Mouse (Mus musculus) midbrain, embryonic 16.5 days (tissue): ENCODE results near the gene Nfe2. TPM values are rescaled to one million over a fixed set of nuclear protein-coding genes. Genes with fewer than 3 reads are reported as not detected.
"Not testable (repeated sequence)": the region's sequence is repeated elsewhere in the genome, so short reads cannot be mapped to it uniquely, and the experiment has no call there.

Experiments used
- ATAC-seq: fragments of 200-750 bp; cut with Nextera tagmentation; 2 replicates; pipeline ENCODE4 v1.8.0; 2017; ENCODE audit warnings: moderate TSS enrichment
- H3K27ac ChIP-seq: fragments of 300-500 bp; sonication (generic); 2 replicates; pipeline ENCODE4 v1.5.1; 2014; ENCODE audit warnings: mild to moderate bottlenecking, low read length, mixed read lengths
- H3K27me3 ChIP-seq: fragments of 300-500 bp; sonication (generic); 2 replicates; pipeline ENCODE4 v1.6.1; 2014; ENCODE audit warnings: low read depth, low read length, mixed read lengths; ENCODE audit not compliant: control insufficient read depth, insufficient read depth
- H3K36me3 ChIP-seq: fragments of 300-500 bp; sonication (generic); 2 replicates; pipeline ENCODE4 v1.6.1; 2014; ENCODE audit warnings: mild to moderate bottlenecking, low read length, moderate library complexity, mixed read lengths; ENCODE audit not compliant: control insufficient read depth, insufficient read depth
- H3K4me1 ChIP-seq: fragments of 300-500 bp; sonication (generic); 2 replicates; pipeline ENCODE4 v1.6.1; 2014; ENCODE audit warnings: mild to moderate bottlenecking, low read length, mixed read lengths; ENCODE audit not compliant: control insufficient read depth, insufficient read depth
- H3K4me2 ChIP-seq: fragments of 300-500 bp; sonication (generic); 2 replicates; pipeline ENCODE4 v1.6.1; 2014; ENCODE audit warnings: mild to moderate bottlenecking, low read length, mixed read lengths
- H3K4me3 ChIP-seq: fragments of 300-500 bp; sonication (generic); 2 replicates; pipeline ENCODE4 v1.5.1; 2014; ENCODE audit warnings: low read depth, mild to moderate bottlenecking, low read length, moderate library complexity, mixed read lengths
- H3K9ac ChIP-seq: fragments of 300-500 bp; sonication (generic); 2 replicates; pipeline ENCODE4 v1.6.1; 2014; ENCODE audit warnings: low read depth, low read length, mixed read lengths
- H3K9me3 ChIP-seq: fragments of 300-500 bp; sonication (generic); replicated peaks from 2 replicates; pipeline ENCODE4 v1.6.1; 2014; ENCODE audit warnings: mild to moderate bottlenecking, low read length, mixed read lengths; ENCODE audit not compliant: control insufficient read depth, poor library complexity, severe bottlenecking
- WGBS: fragments of 180-500 bp; shearing (Covaris S2); extraction: QIAGEN DNeasy Blood & Tissue Kit; methylation state at CpG from one replicate; pipeline ENCODE4 v1.1.7; 2014; 5-methylcytosine and 5-hydroxymethylcytosine counted together
- polyA plus RNA-seq: library from polyadenylated mRNA; unstranded; fragments of >200 nt; fragmentation: Nextera tagmentation; extraction: Ambion mirVana; gene quantifications from 2 replicates; pipeline ENCODE4 v1.2.1, GENCODE M21; 2015

Nfe2 gene
- polyA plus RNA-seq, 1 experiment from 2014 or later: 0.68 TPM

DNA sequence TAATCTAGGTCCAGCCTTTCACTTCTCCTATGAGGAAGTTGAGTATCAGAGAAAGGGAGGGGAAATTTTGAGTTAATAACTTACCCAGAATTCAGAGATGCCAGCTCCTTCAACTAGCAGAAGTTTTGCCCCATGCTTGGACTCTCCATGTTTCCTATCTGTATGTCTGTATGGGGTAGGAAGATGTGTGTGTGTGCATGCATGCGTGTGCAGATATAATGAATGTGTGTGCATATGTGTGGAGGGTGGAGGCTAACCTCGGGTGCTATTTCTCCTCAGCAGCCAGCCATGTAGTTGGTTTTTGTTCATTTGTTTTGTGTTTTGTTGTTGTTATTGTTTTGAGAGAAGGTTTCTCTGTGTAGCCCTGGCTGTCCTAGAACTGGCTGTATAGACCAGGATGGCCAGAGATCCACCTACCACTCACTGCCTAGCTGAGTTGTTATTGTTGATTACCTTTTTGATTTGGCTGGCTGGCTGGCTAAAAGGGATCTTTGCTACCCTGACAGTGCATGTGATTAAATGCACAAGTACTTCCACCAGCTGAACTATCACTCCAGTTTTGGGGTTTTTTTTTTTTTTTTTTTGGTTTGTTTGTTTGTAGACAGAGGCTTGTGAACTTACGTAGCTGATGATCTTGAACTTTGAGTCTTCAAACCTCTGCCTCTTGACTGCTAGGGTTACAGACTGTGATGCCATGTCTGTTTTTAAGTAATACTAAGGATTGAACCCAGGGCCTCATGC lies 23.4 kb upstream of the Nfe2 start:
- Histone ChIP-seq H3K27me3 (no peaks in the 10 kb centered on the region), H3K27ac (no peak overlapping the region), H3K36me3 (no peaks in the 10 kb centered on the region), H3K9ac (no peak overlapping the region), H3K4me1 (no peaks in the 10 kb centered on the region), H3K4me2 (no peak overlapping the region), H3K9me3 (no peaks in the 10 kb centered on the region), H3K4me3 (no peak overlapping the region)
- ATAC-seq: no peak
- WGBS: 89% methylated on average over 3 of the region's 3 CpGs

DNA sequence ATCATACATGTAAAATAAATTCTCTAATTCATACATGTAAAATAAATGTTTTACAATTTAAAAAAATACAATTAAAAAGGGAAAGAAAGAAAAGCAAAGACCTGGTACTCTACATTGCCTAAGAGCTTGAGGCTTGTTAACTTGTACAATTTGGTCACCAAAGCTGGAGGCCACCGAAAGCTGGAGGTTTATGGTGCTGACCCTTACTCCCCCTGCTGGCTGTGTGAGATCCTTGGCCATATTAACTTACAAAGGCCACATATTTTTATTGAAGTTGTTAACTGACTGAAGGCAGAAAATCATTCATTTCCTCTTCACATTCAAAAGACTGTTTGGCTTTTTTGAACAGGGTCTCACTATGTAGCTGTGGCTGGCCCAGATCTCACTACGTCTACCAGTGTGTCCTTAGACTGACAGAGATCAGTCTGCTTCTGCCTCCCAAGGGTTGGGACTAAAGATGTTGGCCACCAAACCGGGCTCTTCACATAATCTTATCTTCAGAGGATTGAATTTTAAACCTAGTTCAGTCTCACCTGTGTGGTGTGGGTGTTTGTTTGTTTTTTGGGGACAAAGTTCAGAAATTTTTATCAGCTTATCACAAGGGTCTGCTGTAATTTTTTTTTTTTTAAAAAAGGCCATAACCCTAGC lies 22.7 kb upstream of the Nfe2 start:
- 73% methylated on average over 3 of the region's 3 CpGs for WGBS
- no peak overlapping the region for H3K9ac ChIP-seq

DNA sequence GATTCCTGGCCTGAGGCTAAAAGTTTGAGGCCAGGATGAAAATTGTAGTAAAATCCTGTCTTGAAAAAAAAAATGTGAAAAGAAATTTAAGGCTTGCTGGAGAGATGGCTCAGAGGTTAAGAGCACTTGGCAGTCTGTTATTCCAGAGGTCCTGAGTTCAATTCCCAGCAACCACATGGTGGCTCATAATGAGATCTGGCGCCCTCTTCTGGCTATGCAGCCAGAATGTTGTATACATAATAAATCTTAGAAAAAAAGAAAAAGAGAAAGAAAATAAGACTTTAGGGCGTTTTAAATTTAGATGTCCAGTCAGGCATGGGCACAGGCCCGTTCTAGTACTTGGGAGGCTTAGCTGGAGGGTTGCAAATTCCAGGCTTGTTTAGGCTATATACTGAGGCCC lies 21.5 kb upstream of the Nfe2 start:
- Histone ChIP-seq H3K27me3 (no peaks in the 10 kb centered on the region), H3K4me1 (peaks cover under 1% of the 10 kb centered on the region; the same call in 1 of the 2 replicates), H3K9me3 (no peaks in the 10 kb centered on the region), H3K36me3 (no peaks in the 10 kb centered on the region), H3K9ac (no peak overlapping the region), H3K27ac (no peak overlapping the region), H3K4me2 (no peak overlapping the region), H3K4me3 (no peak overlapping the region)
- no peak for ATAC-seq
- 65% methylated on average over 3 of the region's 3 CpGs for WGBS

More for the DNA sequence above, 22.7 kb upstream of the Nfe2 start:
- H3K9me3 ChIP-seq: no peaks in the 10 kb centered on the region
- no peak for ATAC-seq
- no peak overlapping the region for H3K4me2 ChIP-seq
- H3K27ac ChIP-seq: no peak overlapping the region
- H3K36me3 ChIP-seq: no peaks in the 10 kb centered on the region
- no peak overlapping the region for H3K4me3 ChIP-seq
- no peaks in the 10 kb centered on the region for H3K4me1 ChIP-seq
- H3K27me3 ChIP-seq: no peaks in the 10 kb centered on the region

DNA sequence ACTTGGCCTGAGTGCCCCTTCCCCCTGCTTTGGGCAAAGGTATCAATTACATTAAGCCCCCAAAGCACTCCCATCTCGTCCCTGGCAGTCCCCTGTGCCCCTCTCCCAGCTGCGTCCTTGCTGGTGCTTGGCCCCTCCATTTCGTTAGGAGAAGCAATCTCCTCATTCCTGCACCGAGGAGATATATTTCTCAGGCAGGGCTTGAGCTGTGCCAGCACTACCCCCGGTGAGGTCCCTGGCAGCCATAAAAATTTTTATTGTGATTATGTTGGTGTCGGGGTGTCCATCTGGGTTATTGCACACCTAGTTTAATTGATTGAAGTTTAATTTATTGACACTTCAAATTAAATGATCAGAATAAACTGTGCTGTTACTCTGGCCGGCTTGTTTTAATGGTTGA lies 19.7 kb upstream of the Nfe2 start:
- 79% methylated on average over 7 of the region's 7 CpGs for WGBS
- H3K4me2 ChIP-seq: no peak overlapping the region
- no peak for ATAC-seq

DNA sequence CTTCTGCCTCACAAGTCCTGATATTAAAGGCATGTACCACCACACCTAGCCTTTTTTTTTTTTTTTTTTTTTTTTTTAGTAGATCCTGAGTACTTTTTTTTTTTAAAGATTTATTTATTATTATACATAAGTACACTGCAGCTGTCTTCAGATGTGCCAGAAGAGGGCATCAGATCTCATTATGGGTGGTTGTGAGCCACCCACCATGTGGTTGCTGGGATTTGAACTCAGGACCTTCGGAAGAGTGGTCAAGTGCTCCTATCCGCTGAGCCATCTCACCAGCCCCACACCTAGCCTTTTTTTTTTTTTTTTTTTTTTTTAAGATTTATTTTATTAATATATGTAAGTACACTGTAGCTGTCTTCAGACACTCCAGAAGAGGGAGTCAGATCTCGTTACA lies 17.7 kb upstream of the Nfe2 start:
- H3K4me2 ChIP-seq, H3K9ac ChIP-seq, H3K36me3 ChIP-seq, H3K27me3 ChIP-seq, H3K4me3 ChIP-seq, H3K9me3 ChIP-seq, H3K27ac ChIP-seq, ATAC-seq: not testable (repeated sequence)
- WGBS: 98% methylated on average over 2 of the region's 3 CpGs
- H3K4me1 ChIP-seq: peaks cover 15% of the 10 kb centered on the region

More for the DNA sequence above, 19.7 kb upstream of the Nfe2 start:
- H3K4me1 ChIP-seq: peaks cover 15% of the 10 kb centered on the region
- no peaks in the 10 kb centered on the region for H3K27me3 ChIP-seq
- no peaks in the 10 kb centered on the region for H3K9me3 ChIP-seq
- no peaks in the 10 kb centered on the region for H3K36me3 ChIP-seq
- H3K27ac ChIP-seq: no peak overlapping the region
- no peak overlapping the region for H3K9ac ChIP-seq
- H3K4me3 ChIP-seq: no peak overlapping the region

DNA sequence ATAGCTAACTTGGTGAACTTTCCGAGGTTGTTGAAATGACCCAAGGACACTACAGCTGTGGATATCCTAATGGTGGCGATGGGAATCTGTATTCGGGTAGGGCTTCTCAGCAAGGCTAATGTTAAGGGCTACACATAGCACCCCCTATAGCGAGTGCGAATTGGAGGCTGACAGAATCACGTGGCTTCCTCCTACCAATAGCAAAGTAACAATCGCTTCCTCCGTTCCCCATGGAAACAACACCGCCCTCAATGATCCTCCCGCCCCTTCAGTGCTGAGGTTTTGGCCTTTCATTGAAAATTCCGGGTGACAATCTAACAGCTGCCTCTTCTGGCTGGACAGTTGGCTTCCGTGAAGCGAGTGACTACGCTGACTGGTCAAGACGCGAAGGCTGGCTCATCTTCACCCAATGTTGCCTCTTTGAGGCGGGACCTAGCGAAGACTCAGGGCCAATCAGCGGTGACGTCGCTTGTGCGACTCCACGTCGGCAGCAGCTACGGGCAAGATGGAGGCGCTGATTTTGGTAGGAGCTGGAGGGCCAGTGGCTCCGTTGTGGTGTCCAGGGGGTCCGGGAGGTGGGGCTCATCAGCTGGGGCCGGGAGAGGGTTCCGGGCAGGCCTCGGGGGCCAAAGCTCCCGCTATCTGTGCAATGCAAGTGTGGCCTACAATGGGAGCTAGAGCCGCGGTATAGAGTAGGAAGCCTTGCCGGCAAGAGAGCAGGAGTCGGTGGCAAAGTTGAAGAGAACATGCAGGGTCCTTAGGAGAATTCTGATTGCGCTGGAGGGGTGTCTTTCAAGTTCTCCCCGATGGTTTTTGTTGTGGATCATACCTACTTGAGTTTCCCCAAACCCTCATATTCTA lies 14.4 kb upstream of the Nfe2 start, which contains the start of gene Copz1:
Gene Copz1, plus strand, starts transcription at position 296 of the 861 bp plus-strand sequence.
- Histone ChIP-seq H3K4me1 (peaks cover 15% of the 10 kb centered on the region), H3K27ac (peak within 1 kb of the TSS; percentile 80), H3K9me3 (no peaks in the 10 kb centered on the region), H3K27me3 (no peaks in the 10 kb centered on the region), H3K4me2 (peak within 1 kb of the TSS; percentile 79), H3K36me3 (no peaks in the 10 kb centered on the region), H3K4me3 (peak within 1 kb of the TSS; percentile 73), H3K9ac (peak within 1 kb of the TSS; percentile 79)
- WGBS: 0% methylated on average over 38 of the region's 38 CpGs
- peak; percentile 100 for ATAC-seq

DNA sequence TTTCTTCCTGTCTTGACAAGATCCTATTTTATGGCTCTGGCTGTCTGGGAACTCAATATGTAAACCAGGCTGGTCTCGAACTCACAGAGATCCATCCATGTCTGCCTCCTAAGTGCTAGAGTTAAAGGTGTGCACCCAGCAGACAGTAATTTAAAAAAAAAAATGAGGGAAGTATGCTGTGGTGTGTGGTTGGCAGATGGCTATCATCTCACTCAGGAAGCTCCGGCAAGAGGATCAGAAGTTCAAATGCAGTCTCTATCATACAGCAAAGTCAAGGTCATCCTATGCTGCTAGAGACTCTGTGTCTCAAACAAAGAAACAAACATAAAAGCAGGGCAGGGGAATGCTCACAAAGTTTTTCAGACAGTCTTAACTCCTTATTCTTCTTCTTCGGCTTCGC lies 10.7 kb upstream of the Nfe2 start:
- H3K4me3 ChIP-seq: no peak overlapping the region
- H3K4me1 ChIP-seq: peaks cover 6% of the 10 kb centered on the region
- 83% methylated on average over 4 of the region's 4 CpGs for WGBS
- no peak overlapping the region for H3K4me2 ChIP-seq
- ATAC-seq: no peak
- H3K9ac ChIP-seq: no peak overlapping the region
- H3K27me3 ChIP-seq: no peaks in the 10 kb centered on the region
- H3K36me3 ChIP-seq: no peaks in the 10 kb centered on the region
- H3K9me3 ChIP-seq: no peaks in the 10 kb centered on the region
- H3K27ac ChIP-seq: no peak overlapping the region

DNA sequence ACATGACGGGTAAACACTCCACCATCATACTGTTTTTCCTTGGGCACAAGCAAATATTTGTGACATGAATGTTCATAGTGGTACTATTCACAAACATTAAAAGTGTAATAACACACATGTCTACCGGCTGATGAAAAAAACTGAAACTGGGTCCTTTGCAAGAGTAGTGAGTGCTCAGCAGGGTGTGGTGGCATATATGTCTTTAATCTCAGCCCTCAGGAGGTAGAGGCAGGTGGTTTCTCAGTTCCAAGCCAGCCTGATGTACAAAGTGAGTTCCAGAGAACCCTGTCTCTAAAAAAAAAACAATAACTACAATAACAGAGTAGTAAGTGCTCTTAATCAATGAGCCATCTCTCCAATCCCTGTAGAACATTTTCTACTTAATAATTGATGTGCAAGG lies 6.6 kb upstream of the Nfe2 start:
- H3K36me3 ChIP-seq: no peaks in the 10 kb centered on the region

More for the DNA sequence above, 6.6 kb upstream of the Nfe2 start:
- no peak overlapping the region for H3K4me2 ChIP-seq
- no peaks in the 10 kb centered on the region for H3K4me1 ChIP-seq
- no peak overlapping the region for H3K9ac ChIP-seq
- H3K9me3 ChIP-seq: no peaks in the 10 kb centered on the region
- no peak for ATAC-seq
- WGBS: 94% methylated on average over 2 of the region's 2 CpGs
- H3K27ac ChIP-seq: no peak overlapping the region
- H3K4me3 ChIP-seq: no peak overlapping the region
- H3K27me3 ChIP-seq: no peaks in the 10 kb centered on the region
